Mouse (Mus musculus): ENCODE data around the gene Marcks. TPM values are rescaled to one million over a fixed set of nuclear protein-coding genes. Genes with fewer than 3 reads are reported as not detected.

Marcks gene
- total and polyA plus RNA-seq, 3 experiments, result 0.98 TPM; not detected in 2

GRCm38 (mm10) chr10:37167527-37167926 is 28.8 kb upstream of the Marcks start:
- H3K4me1 ChIP-seq (ENCODE audit: insufficient read depth, low read depth, low read length), result no peaks in the 10 kb centered on the region
- no peak for ATAC-seq (ENCODE audit: extremely low read depth, insufficient number of reproducible peaks, low FRiP score, poor library complexity, severe bottlenecking)
- TF ChIP-seq TAL1 (conservative IDR thresholded peaks at IDR 0.05; ENCODE audit: low read depth, low read length) (no peak), CTCF (IDR thresholded peaks at IDR 0.05; ENCODE audit: low read depth, low read length) (no peak)
- peaks cover 3% of the 10 kb centered on the region; the same call in 1 of the 2 replicates for H3K27me3 ChIP-seq (ENCODE audit: insufficient read depth, low read length)
- no peaks in the 10 kb centered on the region for H3K36me3 ChIP-seq (replicated peaks)
- no peak overlapping the region for H3K4me3 ChIP-seq (ENCODE audit: low read depth, low read length)
- no peak for DNase-seq (ENCODE audit: low spot score)
- H3K9me3 ChIP-seq (replicated peaks), result no peaks in the 10 kb centered on the region

- H3K36me3 ChIP-seq (replicated peaks), result no peaks in the 10 kb centered on the region
- H3K4me3 ChIP-seq (ENCODE audit: low read depth, low read length), result no peak overlapping the region
- H3K4me1 ChIP-seq (ENCODE audit: insufficient read depth, low read depth, low read length), result no peaks in the 10 kb centered on the region
- ATAC-seq (ENCODE audit: extremely low read depth, insufficient number of reproducible peaks, low FRiP score, poor library complexity, severe bottlenecking) (no peak), DNase-seq (ENCODE audit: low spot score) (no peak)
- H3K27me3 ChIP-seq (ENCODE audit: insufficient read depth, low read length), result peaks cover 4% of the 10 kb centered on the region; the same call in 1 of the 2 replicates
- H3K9me3 ChIP-seq (replicated peaks), result no peaks in the 10 kb centered on the region
- no peak for TF ChIP-seq GATA2 (IDR thresholded peaks at IDR 0.05; ENCODE audit: borderline replicate concordance, low read depth, low read length)
- TF ChIP-seq POLR2AphosphoS5 (IDR thresholded peaks at IDR 0.05; ENCODE audit: insufficient replicate concordance, low read depth, low read length), result no peak
These were observed 21.0 kb upstream of the Marcks start for GRCm38 (mm10) chr10:37159731-37160130.

- ATAC-seq (ENCODE audit: extremely low read depth, insufficient number of reproducible peaks, low FRiP score, poor library complexity, severe bottlenecking) (no peak), DNase-seq (ENCODE audit: low spot score) (no peak)
- peaks cover 4% of the 10 kb centered on the region; the same call in 1 of the 2 replicates for H3K27me3 ChIP-seq (ENCODE audit: insufficient read depth, low read length)
- no peaks in the 10 kb centered on the region for H3K4me1 ChIP-seq (ENCODE audit: insufficient read depth, low read depth, low read length)
- TF ChIP-seq TAL1 (conservative IDR thresholded peaks at IDR 0.05; ENCODE audit: low read depth, low read length) (no peak), CTCF (IDR thresholded peaks at IDR 0.05; ENCODE audit: low read depth, low read length) (no peak), GATA1 (IDR thresholded peaks at IDR 0.05; ENCODE audit: borderline replicate concordance, low read length) (no peak), GATA2 (IDR thresholded peaks at IDR 0.05; ENCODE audit: borderline replicate concordance, low read depth, low read length) (no peak), POLR2AphosphoS5 (IDR thresholded peaks at IDR 0.05; ENCODE audit: insufficient replicate concordance, low read depth, low read length) (no peak)
- no peaks in the 10 kb centered on the region for H3K9me3 ChIP-seq (replicated peaks)
- no peak overlapping the region for H3K4me3 ChIP-seq (ENCODE audit: low read depth, low read length)
- no peaks in the 10 kb centered on the region for H3K36me3 ChIP-seq (replicated peaks)
These were observed 18.4 kb upstream of the Marcks start for GRCm38 (mm10) chr10:37157156-37157555.

- no peak for ATAC-seq (ENCODE audit: extremely low read depth, insufficient number of reproducible peaks, low FRiP score, poor library complexity, severe bottlenecking)
- Histone ChIP-seq H3K9me3 (replicated peaks) (no peaks in the 10 kb centered on the region), H3K4me3 (ENCODE audit: low read depth, low read length) (no peak overlapping the region), H3K36me3 (replicated peaks) (no peaks in the 10 kb centered on the region), H3K27me3 (ENCODE audit: insufficient read depth, low read length) (peaks cover 4% of the 10 kb centered on the region; the same call in 1 of the 2 replicates), H3K4me1 (ENCODE audit: insufficient read depth, low read depth, low read length) (no peaks in the 10 kb centered on the region)
- TF ChIP-seq POLR2AphosphoS5 (IDR thresholded peaks at IDR 0.05; ENCODE audit: insufficient replicate concordance, low read depth, low read length) (no peak), GATA2 (IDR thresholded peaks at IDR 0.05; ENCODE audit: borderline replicate concordance, low read depth, low read length) (no peak), TAL1 (conservative IDR thresholded peaks at IDR 0.05; ENCODE audit: low read depth, low read length) (no peak), CTCF (IDR thresholded peaks at IDR 0.05; ENCODE audit: low read depth, low read length) (no peak), GATA1 (IDR thresholded peaks at IDR 0.05; ENCODE audit: borderline replicate concordance, low read length) (no peak)
- no peak for DNase-seq (ENCODE audit: low spot score)
These were observed 16.4 kb upstream of the Marcks start for GRCm38 (mm10) chr10:37155131-37155530.

GRCm38 (mm10) chr10:37151539-37152271 is 13.0 kb upstream of the Marcks start:
- Histone ChIP-seq H3K4me1 (ENCODE audit: insufficient read depth, low read depth, low read length) (no peaks in the 10 kb centered on the region), H3K36me3 (replicated peaks) (no peaks in the 10 kb centered on the region), H3K4me3 (ENCODE audit: low read depth, low read length) (no peak overlapping the region), H3K9me3 (replicated peaks) (no peaks in the 10 kb centered on the region), H3K27me3 (ENCODE audit: insufficient read depth, low read length) (no peaks in the 10 kb centered on the region)
- ATAC-seq (ENCODE audit: extremely low read depth, insufficient number of reproducible peaks, low FRiP score, poor library complexity, severe bottlenecking) (no peak), DNase-seq (ENCODE audit: low spot score) (no peak)
- TF ChIP-seq TAL1 (conservative IDR thresholded peaks at IDR 0.05; ENCODE audit: low read depth, low read length) (no peak), CTCF (IDR thresholded peaks at IDR 0.05; ENCODE audit: low read depth, low read length) (no peak), GATA1 (IDR thresholded peaks at IDR 0.05; ENCODE audit: borderline replicate concordance, low read length) (no peak), GATA2 (IDR thresholded peaks at IDR 0.05; ENCODE audit: borderline replicate concordance, low read depth, low read length) (no peak), POLR2AphosphoS5 (IDR thresholded peaks at IDR 0.05; ENCODE audit: insufficient replicate concordance, low read depth, low read length) (no peak)

- Histone ChIP-seq H3K4me1 (ENCODE audit: insufficient read depth, low read depth, low read length) (no peaks in the 10 kb centered on the region), H3K4me3 (ENCODE audit: low read depth, low read length) (no peak overlapping the region), H3K27me3 (ENCODE audit: insufficient read depth, low read length) (no peaks in the 10 kb centered on the region), H3K36me3 (replicated peaks) (no peaks in the 10 kb centered on the region), H3K9me3 (replicated peaks) (no peaks in the 10 kb centered on the region)
- TF ChIP-seq GATA1 (IDR thresholded peaks at IDR 0.05; ENCODE audit: borderline replicate concordance, low read length), result no peak
- TF ChIP-seq CTCF (IDR thresholded peaks at IDR 0.05; ENCODE audit: low read depth, low read length), result no peak
- TF ChIP-seq GATA2 (IDR thresholded peaks at IDR 0.05; ENCODE audit: borderline replicate concordance, low read depth, low read length), result no peak
- TF ChIP-seq POLR2AphosphoS5 (IDR thresholded peaks at IDR 0.05; ENCODE audit: insufficient replicate concordance, low read depth, low read length), result no peak
- TF ChIP-seq TAL1 (conservative IDR thresholded peaks at IDR 0.05; ENCODE audit: low read depth, low read length), result no peak
- ATAC-seq (ENCODE audit: extremely low read depth, insufficient number of reproducible peaks, low FRiP score, poor library complexity, severe bottlenecking) (no peak), DNase-seq (ENCODE audit: low spot score) (no peak)
These were observed 9.3 kb upstream of the Marcks start for GRCm38 (mm10) chr10:37148016-37148415.

Measured in G1E (cell line).